8 mouse cellular contexts compared by ENCODE assay signal in the genomic region with DNA sequence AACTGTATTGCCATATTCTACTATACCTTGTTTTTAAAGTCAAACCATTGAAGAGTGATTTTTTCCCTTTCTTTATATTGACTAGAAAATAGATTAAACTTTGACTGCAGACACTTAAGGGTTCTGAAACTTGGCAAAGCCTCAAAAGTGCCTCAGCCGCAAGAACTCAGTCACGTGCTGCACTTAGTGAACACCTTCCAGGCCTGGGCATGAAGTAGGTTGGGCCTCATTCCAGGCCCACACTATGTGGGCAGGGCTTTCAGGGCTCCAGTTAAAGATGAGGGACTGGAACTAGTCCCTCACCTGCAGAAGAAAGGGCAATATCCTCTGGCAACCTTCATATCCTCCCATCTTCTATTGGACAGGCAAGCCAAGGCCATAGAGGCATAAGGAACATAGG.
DNase-seq lines count a peak whose midpoint lies in the region; ATAC-seq and TF ChIP-seq lines count a peak whose summit lies in the region.

No protein-coding gene starts in this region.

- no peaks in the 10 kb centered on the region for H3K9me3 ChIP-seq in heart, embryonic 13.5 days
- H3K9me3 ChIP-seq in heart, embryonic 11.5 days (replicated peaks; ENCODE audit: control insufficient read depth, low read length), result no peaks in the 10 kb centered on the region
- no peaks in the 10 kb centered on the region for H3K9me3 ChIP-seq in forebrain, embryonic 14.5 days (replicated peaks; ENCODE audit: control insufficient read depth, low read length)
- no peaks in the 10 kb centered on the region for H3K9me3 ChIP-seq in kidney, embryonic 15.5 days (replicated peaks)

- H3K4me2 ChIP-seq in heart, embryonic 13.5 days, result peak overlapping the region; percentile 81
- H3K4me2 ChIP-seq in heart, embryonic 11.5 days, result no peak overlapping the region
- H3K4me2 ChIP-seq in forebrain, embryonic 14.5 days (ENCODE audit: low read length), result peak overlapping the region; percentile 75
- peak overlapping the region; percentile 34 for H3K4me2 ChIP-seq in kidney, embryonic 15.5 days
- H3K4me2 ChIP-seq in myocyte (ENCODE audit: low read depth), result peak overlapping the region; percentile 82

- peaks cover 80% of the 10 kb centered on the region for H3K79me2 ChIP-seq in myocyte (ENCODE audit: control insufficient read depth, insufficient read depth)

- ATAC-seq in heart, embryonic 13.5 days (ENCODE audit: extremely low read depth, insufficient number of reproducible peaks, low FRiP score, low TSS enrichment), result no peak
- no peak for ATAC-seq in heart, embryonic 11.5 days (replicated peaks; ENCODE audit: insufficient number of reproducible peaks, low FRiP score, low TSS enrichment)
- ATAC-seq in forebrain, embryonic 14.5 days, result no peak
- no peak for ATAC-seq in kidney, embryonic 15.5 days (replicated peaks; ENCODE audit: low FRiP score)

- peak overlapping the region; percentile 16 for H3K4me3 ChIP-seq in heart, embryonic 13.5 days
- no peak overlapping the region for H3K4me3 ChIP-seq in heart, embryonic 11.5 days (ENCODE audit: low read depth, low read length)
- no peak overlapping the region for H3K4me3 ChIP-seq in forebrain, embryonic 14.5 days (ENCODE audit: low read depth, low read length)
- 0 out of 2 replicates have a peak overlapping the region, but pooled peaks have one; percentile 4 for H3K4me3 ChIP-seq in kidney, embryonic 15.5 days (replicated peaks)
- H3K4me3 ChIP-seq in myocyte, result no peak overlapping the region

- H3K4me1 ChIP-seq in heart, embryonic 13.5 days, result peaks cover 70% of the 10 kb centered on the region
- H3K4me1 ChIP-seq in heart, embryonic 11.5 days (ENCODE audit: control insufficient read depth, insufficient read depth, low read length), result peaks cover 21% of the 10 kb centered on the region
- peaks cover 49% of the 10 kb centered on the region for H3K4me1 ChIP-seq in forebrain, embryonic 14.5 days (ENCODE audit: control insufficient read depth, insufficient read depth, low read length)
- H3K4me1 ChIP-seq in kidney, embryonic 15.5 days, result peaks cover 63% of the 10 kb centered on the region

- no peak overlapping the region for H3K9ac ChIP-seq in heart, embryonic 13.5 days
- H3K9ac ChIP-seq in heart, embryonic 11.5 days (ENCODE audit: low read depth, low read length), result no peak overlapping the region
- H3K9ac ChIP-seq in forebrain, embryonic 14.5 days (ENCODE audit: low read length), result no peak overlapping the region
- no peak overlapping the region for H3K9ac ChIP-seq in kidney, embryonic 15.5 days

- H3K27ac ChIP-seq in heart, embryonic 13.5 days (replicated peaks), result no peak overlapping the region
- H3K27ac ChIP-seq in heart, embryonic 11.5 days (ENCODE audit: low read depth, low read length), result no peak overlapping the region
- no peak overlapping the region for H3K27ac ChIP-seq in forebrain, embryonic 14.5 days (ENCODE audit: low read depth, low read length)
- H3K27ac ChIP-seq in kidney, embryonic 15.5 days, result 0 out of 2 replicates have a peak overlapping the region, but pooled peaks have one; percentile 6

- no peak for TF ChIP-seq POLR2A in myocyte (IDR thresholded peaks at IDR 0.05; ENCODE audit: insufficient read length, low read depth)

- no peak overlapping the region for H3ac ChIP-seq in myocyte (ENCODE audit: control insufficient read depth, insufficient read length)

- 0 out of 2 replicates have a peak, but pooled peaks cover 2% of the 10 kb centered on the region for H3K27me3 ChIP-seq in heart, embryonic 13.5 days (replicated peaks)
- 0 out of 2 replicates have a peak, but pooled peaks cover 3% of the 10 kb centered on the region for H3K27me3 ChIP-seq in heart, embryonic 11.5 days (ENCODE audit: control insufficient read depth, insufficient read depth, low read length)
- no peaks in the 10 kb centered on the region for H3K27me3 ChIP-seq in forebrain, embryonic 14.5 days (replicated peaks; ENCODE audit: control insufficient read depth, insufficient read depth, low read length)
- no peaks in the 10 kb centered on the region for H3K27me3 ChIP-seq in kidney, embryonic 15.5 days
- H3K27me3 ChIP-seq in myocyte (ENCODE audit: control insufficient read depth, insufficient read depth, insufficient read length), result no peaks in the 10 kb centered on the region

- H3K36me3 ChIP-seq in heart, embryonic 13.5 days, result no peaks in the 10 kb centered on the region
- H3K36me3 ChIP-seq in heart, embryonic 11.5 days (ENCODE audit: control insufficient read depth, insufficient read depth, low read length), result no peaks in the 10 kb centered on the region
- H3K36me3 ChIP-seq in forebrain, embryonic 14.5 days (ENCODE audit: control insufficient read depth, insufficient read depth, low read length), result no peaks in the 10 kb centered on the region
- no peaks in the 10 kb centered on the region for H3K36me3 ChIP-seq in kidney, embryonic 15.5 days
- no peaks in the 10 kb centered on the region for H3K36me3 ChIP-seq in myocyte (ENCODE audit: control insufficient read depth, insufficient read depth)

- WGBS in heart, embryonic 13.5 days, result 10% methylated on average over 2 of the region's 2 CpGs
- 39% methylated on average over 2 of the region's 2 CpGs for WGBS in heart, embryonic 11.5 days (ENCODE audit: insufficient replicate concordance)
- WGBS in forebrain, embryonic 14.5 days, result 19% methylated on average over 2 of the region's 2 CpGs
- WGBS in kidney, embryonic 15.5 days, result 59% methylated on average over 2 of the region's 2 CpGs

- peak; percentile 58 for DNase-seq in forebrain, embryonic 14.5 days (ENCODE audit: low spot score)
- no peak for DNase-seq in right cerebral cortex, postnatal 10 days (ENCODE audit: low spot score in 2 of 2)
- DNase-seq in cerebellum, adult 11-12 months, result no peak
- DNase-seq in thymus, postnatal 14 days, result no peak

TF ChIP-seq in myocyte, 11 proteins besides CTCF, POLR2A, EP300 and RAD21:
- TF ChIP-seq MYOD1 (IDR thresholded peaks at IDR 0.05; ENCODE audit: control insufficient read depth in 1 of 3, insufficient read length in 2 of 3, low read depth in 2 of 3) (no peak), USF1 (IDR thresholded peaks at IDR 0.05; ENCODE audit: low read depth) (peak; percentile 3), SRF (IDR thresholded peaks at IDR 0.05; ENCODE audit: control insufficient read depth, insufficient read length, low read depth) (no peak), REST (IDR thresholded peaks at IDR 0.05; ENCODE audit: insufficient read depth, insufficient read length) (no peak), MAX (IDR thresholded peaks at IDR 0.05; ENCODE audit: low read depth) (no peak), E2F4 (IDR thresholded peaks at IDR 0.05; ENCODE audit: insufficient read depth) (no peak), POLR2AphosphoS2 (IDR thresholded peaks at IDR 0.05; ENCODE audit: insufficient read length, low read depth) (no peak)
TF ChIP-seq in myocyte: peak in this region for 1.

Comparison
In these comparisons a context has a peak if more than half of its experiments do, and no peak if none do; other contexts are left out.
1. H3K4me3 ChIP-seq: peak in heart, embryonic 13.5 days (single experiment) and kidney, embryonic 15.5 days (single experiment); none in heart, embryonic 11.5 days (single experiment), forebrain, embryonic 14.5 days (single experiment) and myocyte (single experiment).